8 mouse cellular contexts compared by ENCODE assay signal in the genomic region with DNA sequence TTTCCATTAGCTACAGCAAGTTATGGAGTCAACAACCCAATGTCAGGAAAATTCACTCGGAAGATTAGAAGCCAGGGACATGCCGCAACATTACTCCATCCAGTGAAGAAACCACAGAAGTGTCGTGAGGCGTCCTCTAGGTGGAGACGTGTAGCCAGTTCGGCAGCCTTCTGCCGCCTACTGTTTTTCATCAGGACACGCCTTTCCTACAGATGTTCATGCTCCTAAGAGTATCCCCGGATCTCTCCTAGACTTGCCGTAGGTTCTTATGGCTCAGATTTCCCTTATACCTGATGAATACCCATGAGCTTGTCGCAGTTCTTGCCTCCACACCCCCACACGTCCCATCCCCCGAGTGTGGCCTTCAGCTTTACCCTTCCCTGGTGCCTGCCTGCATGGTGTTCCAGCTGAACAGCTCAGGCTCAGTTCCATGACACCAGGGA.
DNase-seq lines count a peak whose midpoint lies in the region; ATAC-seq lines count a peak whose summit lies in the region.

No protein-coding gene starts in this region.

- no peaks in the 10 kb centered on the region for H3K9me3 ChIP-seq in hindbrain, embryonic 10.5 days
- no peaks in the 10 kb centered on the region for H3K9me3 ChIP-seq in limb, embryonic 10.5 days (replicated peaks)

- H3K36me3 ChIP-seq in hindbrain, embryonic 10.5 days, result no peaks in the 10 kb centered on the region
- no peaks in the 10 kb centered on the region for H3K36me3 ChIP-seq in limb, embryonic 10.5 days
- no peaks in the 10 kb centered on the region for H3K36me3 ChIP-seq in splenic B cell, adult 2 months (ENCODE audit: control insufficient read depth, insufficient read depth, low read length, poor library complexity, severe bottlenecking)

- peak; percentile 57 for DNase-seq in CD4-positive, CD25-positive, alpha-beta regulatory T cell, adult 2 months (ENCODE audit: low read depth, low spot score)
- peak; percentile 69 for DNase-seq in adipocyte (ENCODE audit: low spot score)
- DNase-seq in fibroblast of lung, adult 2 months (ENCODE audit: low read depth), result peak; percentile 57
- peak; percentile 54 for DNase-seq in hindbrain, embryonic 10.5 days (ENCODE audit: low spot score)
- peak; percentile 63 for DNase-seq in limb, embryonic 10.5 days (ENCODE audit: low spot score)
- peak; percentile 69 for DNase-seq in mesoderm, embryonic 11.5 days (ENCODE audit: low read depth, low spot score)
- DNase-seq in splenic B cell, adult 2 months (ENCODE audit: low read depth, low spot score), result peak; percentile 78

- H3K4me3 ChIP-seq in hindbrain, embryonic 10.5 days, result 0 out of 2 replicates have a peak overlapping the region, but pooled peaks have one; percentile 4
- H3K4me3 ChIP-seq in limb, embryonic 10.5 days, result peak overlapping the region; percentile 23

- 17% methylated on average over 13 of the region's 13 CpGs for WGBS in hindbrain, embryonic 10.5 days
- 15% methylated on average over 13 of the region's 13 CpGs for WGBS in limb, embryonic 10.5 days

- ATAC-seq in CD4-positive, CD25-positive, alpha-beta regulatory T cell, adult 4 months, result no peak

- H3K27ac ChIP-seq in hindbrain, embryonic 10.5 days, result no peak overlapping the region
- no peak overlapping the region for H3K27ac ChIP-seq in limb, embryonic 10.5 days

- H3K4me1 ChIP-seq in hindbrain, embryonic 10.5 days (replicated peaks), result peaks cover 4% of the 10 kb centered on the region
- 0 out of 2 replicates have a peak, but pooled peaks cover 3% of the 10 kb centered on the region for H3K4me1 ChIP-seq in limb, embryonic 10.5 days

- H3K27me3 ChIP-seq in hindbrain, embryonic 10.5 days (ENCODE audit: insufficient read depth, poor library complexity, severe bottlenecking), result no peaks in the 10 kb centered on the region
- no peaks in the 10 kb centered on the region for H3K27me3 ChIP-seq in limb, embryonic 10.5 days (ENCODE audit: low read depth, poor library complexity, severe bottlenecking)
- H3K27me3 ChIP-seq in splenic B cell, adult 2 months (ENCODE audit: control insufficient read depth, insufficient read depth, low read length, poor library complexity, severe bottlenecking), result no peaks in the 10 kb centered on the region
